Mouse (Mus musculus) lung, embryonic 14.5 days (tissue): ENCODE data around the gene Map2k4. TPM values are rescaled to one million over a fixed set of nuclear protein-coding genes. Genes with fewer than 3 reads are reported as not detected.

Experiments
- ATAC-seq: fragments of 200-750 bp; cut with Nextera tagmentation; 2 replicates; pipeline ENCODE4 v1.8.0; 2017; ENCODE audit warnings: mild to moderate bottlenecking, moderate TSS enrichment, moderate library complexity; ENCODE audit not compliant: insufficient read depth
- DNase-seq: peaks from one replicate; pipeline ENCODE4 v3.0.0-alpha.2; 2015
- H3K27ac ChIP-seq: fragments of 300-500 bp; sonication (generic); 2 replicates; pipeline ENCODE4 v1.5.1; 2014; ENCODE audit warnings: low read depth, mild to moderate bottlenecking, moderate library complexity
- H3K27me3 ChIP-seq: fragments of 300-500 bp; sonication (generic); 2 replicates; pipeline ENCODE4 v1.6.1; 2014; ENCODE audit warnings: low read length, control low read depth; ENCODE audit not compliant: insufficient read depth
- H3K36me3 ChIP-seq: fragments of 300-500 bp; sonication (generic); 2 replicates; pipeline ENCODE4 v1.6.1; 2014; ENCODE audit warnings: control low read depth; ENCODE audit not compliant: insufficient read depth
- H3K4me1 ChIP-seq: fragments of 300-500 bp; sonication (generic); 2 replicates; pipeline ENCODE4 v1.6.1; 2014; ENCODE audit warnings: antibody characterized with exemption, control low read depth; ENCODE audit not compliant: insufficient read depth
- H3K4me2 ChIP-seq: fragments of 300-500 bp; sonication (generic); 2 replicates; pipeline ENCODE4 v1.6.1; 2014; ENCODE audit warnings: mild to moderate bottlenecking
- H3K4me3 ChIP-seq: fragments of 300-500 bp; sonication (generic); 2 replicates; pipeline ENCODE4 v1.5.1; 2014; ENCODE audit warnings: low read depth, low read length
- H3K9ac ChIP-seq: fragments of 300-500 bp; sonication (generic); 2 replicates; pipeline ENCODE4 v1.6.1; 2014
- H3K9me3 ChIP-seq: fragments of 300-500 bp; sonication (generic); 2 replicates; pipeline ENCODE4 v1.6.1; 2016; ENCODE audit warnings: low read depth, low read length, control low read depth
- CTCF ChIP-seq: IDR thresholded peaks from 2 replicates; pipeline ENCODE4 v1.5.1; 2016; ENCODE audit warnings: antibody characterized with exemption, low read depth
- WGBS: fragments of 180-500 bp; shearing (Covaris S2); extraction: QIAGEN DNeasy Blood & Tissue Kit; methylation state at CpG from one replicate; pipeline ENCODE4 v1.1.7; 2014; 5-methylcytosine and 5-hydroxymethylcytosine counted together
- polyA plus RNA-seq: library from polyadenylated mRNA; unstranded; fragments of >200 nt; fragmentation: Nextera tagmentation; extraction: Ambion mirVana; gene quantifications from 2 replicates; pipeline ENCODE4 v1.2.1, GENCODE M21; 2014

The Map2k4 gene
- polyA plus RNA-seq, 1 experiment from 2014 or later: 71.5 TPM

- ATAC-seq: no peak
- Histone ChIP-seq H3K4me3 (no peak overlapping the region), H3K36me3 (no peaks in the 10 kb centered on the region), H3K4me2 (no peak overlapping the region), H3K27ac (no peak overlapping the region), H3K4me1 (no peaks in the 10 kb centered on the region), H3K27me3 (no peaks in the 10 kb centered on the region), H3K9me3 (no peaks in the 10 kb centered on the region), H3K9ac (no peak overlapping the region)
- DNase-seq: no peak
- WGBS: 44% methylated on average over 6 of the region's 6 CpGs
- TF ChIP-seq CTCF: no peak
Observed at GRCm38 (mm10) chr11:65773946-65774656, 14.0 kb downstream of the Map2k4 start.

- Histone ChIP-seq H3K4me3 (no peak overlapping the region), H3K4me1 (no peaks in the 10 kb centered on the region)
Observed at GRCm38 (mm10) chr11:65773535-65773934, 14.6 kb downstream of the Map2k4 start.

GRCm38 (mm10) chr11:65771546-65771945 lies 16.6 kb downstream of the Map2k4 start:
- Histone ChIP-seq H3K27ac (no peak overlapping the region), H3K27me3 (no peaks in the 10 kb centered on the region), H3K9me3 (no peaks in the 10 kb centered on the region), H3K4me3 (no peak overlapping the region), H3K36me3 (no peaks in the 10 kb centered on the region), H3K9ac (no peak overlapping the region), H3K4me1 (no peaks in the 10 kb centered on the region), H3K4me2 (no peak overlapping the region)
- 87% methylated on average over 1 of the region's 1 CpGs for WGBS
- ATAC-seq: no peak
- no peak for DNase-seq
- no peak for TF ChIP-seq CTCF

More at GRCm38 (mm10) chr11:65773535-65773934, 14.6 kb downstream of the Map2k4 start:
- no peaks in the 10 kb centered on the region for H3K36me3 ChIP-seq
- TF ChIP-seq CTCF: no peak
- WGBS: 75% methylated on average over 2 of the region's 2 CpGs
- no peaks in the 10 kb centered on the region for H3K27me3 ChIP-seq
- no peak overlapping the region for H3K9ac ChIP-seq
- no peaks in the 10 kb centered on the region for H3K9me3 ChIP-seq
- ATAC-seq (no peak), DNase-seq (no peak)
- H3K4me2 ChIP-seq: no peak overlapping the region
- H3K27ac ChIP-seq: no peak overlapping the region

- Histone ChIP-seq H3K27me3 (no peaks in the 10 kb centered on the region), H3K27ac (no peak overlapping the region), H3K4me1 (no peaks in the 10 kb centered on the region), H3K36me3 (no peaks in the 10 kb centered on the region), H3K4me2 (no peak overlapping the region), H3K4me3 (no peak overlapping the region), H3K9ac (no peak overlapping the region), H3K9me3 (no peaks in the 10 kb centered on the region)
- ATAC-seq (no peak), DNase-seq (no peak)
- TF ChIP-seq CTCF: no peak
- WGBS: 55% methylated on average over 5 of the region's 5 CpGs
Observed at GRCm38 (mm10) chr11:65769990-65770389, 18.1 kb downstream of the Map2k4 start.

- Histone ChIP-seq H3K9ac (no peak overlapping the region), H3K27ac (no peak overlapping the region), H3K9me3 (no peaks in the 10 kb centered on the region), H3K4me3 (no peak overlapping the region), H3K36me3 (no peaks in the 10 kb centered on the region), H3K4me2 (no peak overlapping the region), H3K4me1 (no peaks in the 10 kb centered on the region), H3K27me3 (no peaks in the 10 kb centered on the region)
- TF ChIP-seq CTCF: no peak
- no peak for ATAC-seq
- no peak for DNase-seq
Observed at GRCm38 (mm10) chr11:65768445-65768844, 19.7 kb downstream of the Map2k4 start.

- 94% methylated on average over 2 of the region's 2 CpGs for WGBS
- Histone ChIP-seq H3K27ac (no peak overlapping the region), H3K4me2 (no peak overlapping the region), H3K27me3 (no peaks in the 10 kb centered on the region), H3K4me3 (no peak overlapping the region), H3K4me1 (no peaks in the 10 kb centered on the region), H3K9ac (no peak overlapping the region), H3K36me3 (no peaks in the 10 kb centered on the region), H3K9me3 (no peaks in the 10 kb centered on the region)
- ATAC-seq (no peak), DNase-seq (no peak)
- TF ChIP-seq CTCF: no peak
Observed at GRCm38 (mm10) chr11:65760912-65761311, 27.2 kb downstream of the Map2k4 start.

GRCm38 (mm10) chr11:65759350-65759749 lies 28.7 kb downstream of the Map2k4 start:
- Histone ChIP-seq H3K9me3 (no peaks in the 10 kb centered on the region), H3K36me3 (no peaks in the 10 kb centered on the region), H3K4me2 (no peak overlapping the region), H3K4me1 (no peaks in the 10 kb centered on the region), H3K4me3 (no peak overlapping the region), H3K9ac (no peak overlapping the region), H3K27me3 (no peaks in the 10 kb centered on the region), H3K27ac (no peak overlapping the region)
- no peak for TF ChIP-seq CTCF
- WGBS: 78% methylated on average over 1 of the region's 1 CpGs
- DNase-seq (no peak), ATAC-seq (no peak)

GRCm38 (mm10) chr11:65754161-65754560 lies 33.9 kb downstream of the Map2k4 start:
- TF ChIP-seq CTCF: no peak
- no peaks in the 10 kb centered on the region for H3K4me1 ChIP-seq
- H3K9me3 ChIP-seq: no peaks in the 10 kb centered on the region
- H3K27me3 ChIP-seq: no peaks in the 10 kb centered on the region
- no peak overlapping the region for H3K4me2 ChIP-seq
- WGBS: 74% methylated on average over 4 of the region's 4 CpGs
- no peak for ATAC-seq
- no peak overlapping the region for H3K9ac ChIP-seq
- no peak overlapping the region for H3K4me3 ChIP-seq
- no peak for DNase-seq
- 0 out of 2 replicates have a peak, but pooled peaks cover 5% of the 10 kb centered on the region for H3K36me3 ChIP-seq
- no peak overlapping the region for H3K27ac ChIP-seq
